Mouse (Mus musculus): ENCODE measurements around the gene Slc5a10.

Gene Slc5a10

GRCm38 (mm10) chr11:61701696-61702095 lies 18.9 kb downstream of the Slc5a10 start:
- DNase-seq, result no peak

DNA sequence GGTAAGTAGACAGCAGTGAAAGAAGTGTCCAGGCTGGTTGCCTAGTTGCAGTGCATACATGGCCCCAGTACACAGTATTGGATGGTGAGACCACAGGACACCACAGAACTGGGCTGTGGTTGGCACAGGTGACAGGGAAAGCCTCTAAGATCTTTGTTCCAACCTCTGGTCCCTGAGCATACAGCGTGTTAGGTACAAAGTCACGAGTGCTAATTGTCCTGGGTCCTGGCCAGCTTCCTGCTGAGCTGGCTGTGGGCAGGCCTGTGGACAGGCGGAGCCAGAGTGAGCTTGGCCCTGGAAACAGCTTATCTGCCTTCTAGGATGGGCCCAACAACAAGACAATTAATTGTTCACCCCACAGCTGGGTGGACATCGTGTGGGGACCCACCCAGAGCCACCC lies 20.7 kb downstream of the Slc5a10 start:
- no peak for DNase-seq

GRCm38 (mm10) chr11:61699460-61699859 lies 21.2 kb downstream of the Slc5a10 start:
- no peak for DNase-seq

GRCm38 (mm10) chr11:61698852-61699251 lies 21.8 kb downstream of the Slc5a10 start:
- DNase-seq, result no peak

DNA sequence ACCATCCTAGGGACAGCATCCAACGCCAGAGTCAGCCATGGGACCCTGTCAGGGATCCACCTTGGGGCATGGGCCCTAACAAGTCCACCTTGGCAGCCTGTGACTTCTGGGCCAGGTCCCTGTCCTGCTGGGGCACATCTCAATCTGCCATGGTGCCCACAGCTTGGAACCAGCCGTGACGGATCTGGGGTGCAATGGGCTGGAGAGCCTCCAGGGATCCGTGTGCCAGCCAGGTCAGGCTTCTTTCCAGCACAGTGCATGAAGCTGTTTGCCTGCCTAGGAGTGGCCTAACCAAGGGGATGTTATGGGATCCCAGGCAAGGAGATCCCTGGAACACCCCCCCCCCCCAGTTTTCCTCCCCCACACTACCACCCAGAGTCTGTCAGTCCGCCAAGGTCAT lies 27.6 kb downstream of the Slc5a10 start:
- DNase-seq, result no peak

GRCm38 (mm10) chr11:61687595-61687994 lies 33.0 kb downstream of the Slc5a10 start:
- DNase-seq, result no peak

DNA sequence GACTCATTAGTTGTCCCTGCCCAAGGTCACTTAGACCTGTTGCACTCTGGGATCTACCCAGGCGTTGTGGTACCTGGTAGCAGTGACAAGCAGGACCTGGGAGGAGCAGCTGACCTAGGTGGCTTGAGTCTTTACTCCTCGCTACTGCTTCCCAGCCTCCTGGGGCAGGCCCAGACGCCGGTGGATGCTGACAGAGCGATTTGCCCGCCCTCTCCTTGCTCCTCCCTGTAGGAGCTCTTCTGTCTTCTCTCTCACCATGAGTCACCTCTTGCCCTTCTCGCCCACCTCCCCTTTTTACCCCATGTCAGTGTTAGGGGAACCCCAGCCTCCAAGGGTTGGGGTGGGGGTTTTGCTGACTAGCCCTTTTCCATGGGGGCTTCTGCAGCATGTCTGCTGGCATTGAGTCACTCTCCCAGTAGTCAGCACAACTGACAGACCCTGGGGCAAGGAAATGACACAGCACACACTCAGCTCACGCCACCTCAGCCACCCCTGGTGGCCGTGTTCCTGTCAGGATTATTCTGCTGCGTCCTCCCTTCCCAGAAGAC lies 33.6 kb downstream of the Slc5a10 start:
- DNase-seq, result no peak

DNA sequence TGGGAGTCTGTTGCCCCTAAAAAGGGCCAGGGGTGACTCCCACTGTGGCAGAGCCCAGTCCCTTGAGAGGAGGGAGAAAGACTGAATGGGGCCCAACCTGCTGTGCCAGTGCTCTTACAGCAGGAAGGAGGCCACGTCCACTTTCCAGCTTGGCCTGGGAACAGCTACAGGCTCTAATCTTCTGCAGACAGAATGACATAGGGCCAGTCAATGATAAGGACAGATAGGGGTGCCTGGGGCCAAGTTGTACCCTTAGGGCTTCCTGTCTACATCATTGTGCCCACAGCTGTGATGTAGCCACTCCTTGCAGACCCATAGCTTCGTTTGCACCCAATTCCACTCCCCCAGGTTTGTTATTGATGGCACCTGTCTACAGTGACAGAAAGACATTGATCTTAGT lies 34.5 kb downstream of the Slc5a10 start:
- no peak for DNase-seq

- DNase-seq, result no peak
These were observed 35.4 kb downstream of the Slc5a10 start for GRCm38 (mm10) chr11:61685119-61685725.

- peak; percentile 89 for DNase-seq
These were observed 36.5 kb downstream of the Slc5a10 start, which contains the start of gene Fam83g for GRCm38 (mm10) chr11:61683907-61684731. Fam83g (plus strand) TSS chr11:61684091.

- DNase-seq, result no peak
These were observed 41.3 kb downstream of the Slc5a10 start for GRCm38 (mm10) chr11:61679091-61679866.

DNA sequence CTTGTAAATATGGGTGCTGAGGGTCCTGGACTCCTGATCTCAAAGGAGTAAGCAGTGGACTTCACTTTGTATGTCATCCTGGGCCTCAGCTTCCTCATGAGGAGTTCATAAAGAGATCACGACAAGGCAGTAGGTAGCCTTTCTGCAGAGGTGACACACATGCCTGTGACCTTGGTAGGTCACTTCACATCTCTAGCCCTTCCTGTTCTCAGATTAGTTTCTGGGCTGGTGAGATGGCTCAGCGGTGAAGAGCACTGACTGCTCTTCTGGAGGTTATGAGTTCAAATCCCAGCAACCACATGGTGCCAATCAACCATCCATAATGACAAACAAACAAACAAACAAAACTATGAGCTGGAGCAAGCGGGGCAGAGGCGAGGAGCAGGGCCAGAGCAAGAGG lies 42.9 kb downstream of the Slc5a10 start:
- no peak for DNase-seq

- DNase-seq, result no peak
These were observed 44.3 kb downstream of the Slc5a10 start for GRCm38 (mm10) chr11:61676216-61676854.

DNA sequence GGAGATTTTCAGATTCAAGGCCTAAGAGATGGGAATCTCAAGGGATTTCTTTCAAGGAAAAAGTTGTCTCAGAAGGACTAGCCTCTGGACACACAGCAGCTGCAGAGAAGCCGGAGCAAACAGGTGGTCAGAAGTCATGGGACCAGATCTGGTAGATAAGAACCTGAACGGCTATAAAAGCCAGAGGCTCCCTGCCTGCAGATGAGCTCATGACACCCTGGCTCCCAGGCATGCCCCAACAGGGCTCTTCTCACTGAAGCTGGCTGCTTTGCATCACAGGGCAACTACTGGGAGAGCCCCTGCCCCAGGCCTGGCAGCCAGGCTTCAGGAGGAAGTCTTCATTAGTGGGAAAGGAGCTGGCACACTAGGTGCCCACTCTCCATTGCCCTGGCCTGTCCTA lies 45.3 kb downstream of the Slc5a10 start:
- no peak for DNase-seq

DNA sequence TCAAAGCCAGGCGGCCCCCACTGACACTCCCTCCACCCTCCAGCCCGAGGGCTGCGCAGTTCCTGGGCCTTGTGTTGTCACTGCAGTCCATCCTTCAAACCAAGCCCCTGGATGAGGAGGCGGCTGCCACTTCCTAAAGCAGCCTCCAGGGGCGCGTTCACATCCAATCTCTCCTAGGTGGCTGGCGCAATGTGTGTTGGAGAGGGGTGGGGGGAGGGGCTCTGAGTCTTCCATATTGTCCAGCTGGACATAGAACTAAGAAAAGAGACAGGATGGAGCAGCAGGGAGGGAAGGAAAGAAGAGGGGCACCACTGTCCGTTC lies 45.8 kb downstream of the Slc5a10 start:
- DNase-seq, result peak; percentile 70

DNA sequence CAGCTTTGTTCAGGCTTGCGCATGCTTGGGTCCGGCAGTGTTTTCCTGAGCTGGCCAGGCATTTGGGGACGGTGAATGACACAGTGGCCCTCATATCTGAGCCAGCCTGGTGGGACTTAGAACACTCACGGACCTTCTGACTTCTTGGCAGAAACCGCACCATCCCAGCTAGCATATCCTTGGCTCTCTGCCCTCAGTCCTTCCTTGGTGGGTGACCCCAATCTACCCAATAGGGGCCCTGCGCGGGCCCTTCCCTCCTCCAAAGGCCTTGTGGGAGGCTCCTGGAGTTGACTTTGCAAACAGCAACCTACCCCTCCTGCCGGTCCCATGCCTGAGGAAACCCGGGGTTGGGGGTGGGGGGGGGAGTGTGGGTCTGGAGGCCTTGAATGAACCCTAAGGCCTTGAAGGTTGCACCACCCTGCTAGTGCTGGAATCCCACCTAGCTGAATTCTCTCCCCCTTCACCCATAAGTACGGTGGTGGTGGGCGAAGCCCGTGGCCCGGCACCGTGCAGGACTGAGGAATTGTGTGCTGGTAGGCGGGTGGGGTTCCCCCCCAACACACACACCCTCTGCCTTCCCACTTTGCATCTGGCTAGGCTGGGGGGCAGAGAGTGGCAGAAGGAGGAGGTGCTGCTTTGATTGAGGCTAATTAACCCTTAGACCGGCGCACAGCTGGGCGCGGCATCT lies 46.3 kb downstream of the Slc5a10 start:
- DNase-seq, result no peak

DNA sequence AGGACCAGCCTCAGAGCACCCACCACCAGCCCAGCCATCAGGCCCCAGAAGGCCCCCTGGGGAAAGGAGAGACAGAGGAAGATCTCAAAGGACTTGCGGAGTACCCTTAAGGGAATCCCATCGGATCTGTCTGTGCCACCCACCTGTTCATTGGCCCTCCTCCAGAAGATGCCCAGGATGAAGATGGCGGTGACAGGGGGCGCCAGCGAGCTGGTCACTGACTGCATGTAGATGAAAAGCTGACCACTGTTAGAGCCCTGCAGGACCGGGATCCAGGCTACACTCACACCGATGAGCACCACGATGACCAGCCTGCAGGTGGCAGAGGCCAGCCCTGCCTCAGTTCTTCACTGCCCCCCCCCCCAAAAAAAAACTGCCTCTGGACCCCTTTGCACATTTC lies 46.9 kb downstream of the Slc5a10 start:
- peak; percentile 68 for DNase-seq

DNA sequence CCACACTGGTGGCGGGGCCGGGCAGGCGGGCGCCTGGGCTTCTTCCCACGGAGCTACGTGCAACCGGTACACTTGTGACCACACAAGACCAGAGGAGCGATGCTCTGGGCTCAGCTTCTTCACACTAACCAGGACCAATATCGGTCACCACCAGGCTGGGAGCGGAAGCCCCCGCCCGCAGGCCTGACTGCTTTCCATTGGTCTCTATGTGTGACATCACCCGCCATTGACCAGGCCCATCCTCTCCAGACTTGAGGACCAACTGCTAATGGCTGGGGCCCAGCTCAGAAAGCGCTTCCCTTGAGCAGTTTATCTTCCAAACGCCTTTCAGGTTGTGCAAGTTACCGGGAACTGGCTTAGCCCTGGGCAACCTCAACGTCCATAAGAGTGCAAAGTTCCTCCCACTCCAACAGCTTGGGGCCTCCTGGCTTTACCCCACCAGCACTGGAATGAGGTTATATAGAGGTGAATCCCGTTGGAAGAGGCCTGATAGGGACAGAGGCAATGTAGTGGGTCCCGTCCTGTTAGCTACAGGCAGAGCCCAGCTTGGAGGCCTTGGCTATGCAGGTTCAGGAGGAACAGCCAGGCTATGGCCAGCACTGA lies 48.7 kb downstream of the Slc5a10 start:
- DNase-seq, result no peak

DNA sequence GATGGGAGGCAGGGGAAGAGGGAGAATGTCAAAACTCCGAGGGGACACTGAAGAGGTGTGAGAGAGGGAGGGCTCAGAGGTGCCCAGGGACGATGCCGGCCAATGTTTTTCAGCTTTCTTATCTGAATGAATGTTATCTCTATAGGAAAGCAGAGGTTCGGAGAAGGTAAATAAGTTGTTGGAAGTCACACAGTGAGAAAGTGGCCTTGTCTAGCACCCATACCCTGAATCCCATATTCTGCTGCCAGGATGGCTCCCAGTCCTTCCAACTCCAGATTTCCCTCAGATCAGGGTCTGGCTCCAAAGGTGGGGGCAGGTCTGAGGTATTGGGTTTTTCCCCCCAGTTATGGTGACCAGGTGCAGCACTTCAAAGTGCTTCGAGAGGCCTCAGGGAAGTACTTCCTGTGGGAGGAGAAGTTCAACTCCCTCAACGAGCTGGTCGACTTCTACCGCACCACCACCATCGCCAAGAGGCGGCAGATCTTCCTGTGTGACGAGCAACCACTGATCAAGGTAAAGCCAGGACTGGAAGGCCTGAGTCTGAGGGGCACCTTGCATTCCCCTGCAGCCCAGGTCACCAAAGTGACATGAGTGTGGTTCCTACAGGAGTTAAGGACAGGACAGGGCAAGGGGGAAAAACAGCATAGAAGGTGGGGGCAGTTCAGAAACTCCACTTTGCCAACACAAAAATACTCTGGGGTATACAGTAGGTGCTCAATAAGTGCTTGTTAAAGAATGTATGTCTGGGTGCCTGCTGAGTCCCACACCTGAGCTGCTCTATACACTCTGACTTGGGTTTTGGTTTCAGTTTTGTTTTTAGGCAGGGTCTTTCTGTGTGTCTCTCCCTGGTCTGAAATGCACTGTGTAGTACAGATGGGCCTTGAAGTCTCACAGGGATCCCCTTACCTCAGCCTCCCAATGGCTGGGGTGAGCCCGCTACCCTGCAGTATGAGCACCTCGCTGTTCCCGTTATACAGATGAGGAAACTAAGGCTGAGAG lies 50.8 kb downstream of the Slc5a10 start:
- peak; percentile 55 for DNase-seq

GRCm38 (mm10) chr11:61667782-61668181 lies 52.8 kb downstream of the Slc5a10 start:
- DNase-seq, result no peak

DNA sequence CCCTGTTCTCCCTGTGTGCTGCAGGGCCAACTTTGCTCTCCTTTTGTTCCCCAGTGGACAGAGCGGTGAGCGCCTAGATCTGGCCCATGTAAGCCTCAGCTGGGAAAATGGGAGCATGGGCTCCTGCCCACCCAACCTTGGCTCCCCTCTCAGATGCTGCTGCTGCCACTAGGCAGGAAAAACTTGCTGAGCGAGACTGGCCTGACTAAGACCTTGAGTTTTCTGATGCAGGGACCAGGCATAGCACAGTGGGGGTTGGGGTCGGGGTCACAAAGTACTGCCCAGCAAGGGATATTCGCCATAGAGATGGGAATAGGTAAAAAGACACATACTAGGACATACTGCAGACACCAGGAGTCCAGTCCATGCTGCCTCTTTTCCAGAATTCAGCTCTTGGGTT lies 53.4 kb downstream of the Slc5a10 start:
- no peak for DNase-seq
